25 mouse cellular contexts compared by ENCODE assay signal in the genomic region with DNA sequence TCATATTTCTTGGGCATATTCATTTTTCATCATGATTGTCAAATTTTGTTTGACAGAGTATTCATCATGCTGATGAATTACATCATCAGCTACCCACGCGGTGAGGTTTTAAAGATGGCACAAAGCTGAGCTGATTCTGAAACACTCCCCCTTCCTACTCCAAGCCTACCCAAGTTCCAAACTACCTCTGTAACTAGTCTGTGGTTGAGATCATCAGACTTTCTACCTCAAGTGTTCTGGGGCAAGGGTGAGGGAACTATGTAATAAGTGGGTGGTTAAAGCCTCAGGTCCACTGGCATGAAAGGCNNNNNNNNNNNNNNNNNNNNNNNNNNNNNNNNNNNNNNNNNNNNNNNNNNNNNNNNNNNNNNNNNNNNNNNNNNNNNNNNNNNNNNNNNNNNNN.
DNase-seq lines count a peak whose midpoint lies in the region; ATAC-seq and TF ChIP-seq lines count a peak whose summit lies in the region.
"Had no signal": no experiment of that assay in that cellular context is flagged by ENCODE, and none has a peak within 500 bp of the region (broad histone marks: within the 10 kb centered on the region; RNA-seq: fewer than 3 reads in every experiment).

No protein-coding gene starts in this region.

- no peaks in the 10 kb centered on the region for H3K36me3 ChIP-seq in liver, adult 2 months (ENCODE audit: control insufficient read depth, insufficient read depth, low read length)
- no peaks in the 10 kb centered on the region for H3K36me3 ChIP-seq in liver, embryonic 11.5 days (ENCODE audit: control insufficient read depth, insufficient read depth, low read length)
- H3K36me3 ChIP-seq: embryonic facial prominence, embryonic 13.5 days; embryonic facial prominence, embryonic 15.5 days; forebrain, embryonic 10.5 days; forebrain, embryonic 12.5 days had no signal

- H3K4me1 ChIP-seq in liver, adult 2 months (ENCODE audit: control insufficient read depth, insufficient read depth, low read length): no peaks in the 10 kb centered on the region
- H3K4me1 ChIP-seq in liver, embryonic 11.5 days (replicated peaks; ENCODE audit: control insufficient read depth, insufficient read depth, low read length): no peaks in the 10 kb centered on the region
- H3K4me1 ChIP-seq: embryonic facial prominence, embryonic 13.5 days; embryonic facial prominence, embryonic 15.5 days; forebrain, embryonic 10.5 days; forebrain, embryonic 12.5 days had no signal

- TF ChIP-seq POLR2A in liver, adult 2 months (IDR thresholded peaks at IDR 0.05; ENCODE audit: extremely low read depth, insufficient read depth, low read length): no peak

- H3K4me2 ChIP-seq in liver, embryonic 11.5 days: no peak overlapping the region
- H3K4me2 ChIP-seq: embryonic facial prominence, embryonic 13.5 days; embryonic facial prominence, embryonic 15.5 days; forebrain, embryonic 12.5 days had no signal

- H3K27me3 ChIP-seq in liver, adult 2 months (ENCODE audit: control insufficient read depth, insufficient read depth, low read length): no peaks in the 10 kb centered on the region
- H3K27me3 ChIP-seq in liver, embryonic 11.5 days (replicated peaks; ENCODE audit: control insufficient read depth, insufficient read depth, low read length): no peaks in the 10 kb centered on the region
- H3K27me3 ChIP-seq: embryonic facial prominence, embryonic 13.5 days; embryonic facial prominence, embryonic 15.5 days; forebrain, embryonic 12.5 days; Patski had no signal

- 96% methylated on average over 2 of the region's 2 CpGs for WGBS in liver, adult 2 months
- WGBS in liver, embryonic 11.5 days: 77% methylated on average over 2 of the region's 2 CpGs

- TF ChIP-seq CTCF in liver, adult 2 months (IDR thresholded peaks at IDR 0.05; ENCODE audit: low read depth, low read length): no peak

- H3K79me2 ChIP-seq in liver, adult 2 months (ENCODE audit: control insufficient read depth, insufficient read depth, low read length): no peaks in the 10 kb centered on the region

- no peak overlapping the region for H3K4me3 ChIP-seq in liver, adult 2 months (ENCODE audit: insufficient read depth, low read depth, low read length)
- no peak overlapping the region for H3K4me3 ChIP-seq in liver, embryonic 11.5 days (ENCODE audit: low read depth, low read length)
- H3K4me3 ChIP-seq: embryonic facial prominence, embryonic 13.5 days; embryonic facial prominence, embryonic 15.5 days; erythroblast, embryonic 14.5 days; forebrain, embryonic 10.5 days; forebrain, embryonic 12.5 days had no signal

- H3K9me3 ChIP-seq in liver, embryonic 11.5 days (ENCODE audit: control insufficient read depth, low read length): no peaks in the 10 kb centered on the region
- H3K9me3 ChIP-seq: embryonic facial prominence, embryonic 13.5 days; embryonic facial prominence, embryonic 15.5 days; forebrain, embryonic 10.5 days; forebrain, embryonic 12.5 days had no signal

- no peak overlapping the region for H3K9ac ChIP-seq in liver, adult 2 months (ENCODE audit: low read depth, low read length)
- no peak overlapping the region for H3K9ac ChIP-seq in liver, embryonic 11.5 days (ENCODE audit: low read depth, low read length)
- H3K9ac ChIP-seq: embryonic facial prominence, embryonic 13.5 days; embryonic facial prominence, embryonic 15.5 days; forebrain, embryonic 12.5 days had no signal

- ATAC-seq in liver, embryonic 11.5 days (replicated peaks; ENCODE audit: low FRiP score): no peak
- ATAC-seq: activated CD4-positive, CD25-positive, alpha-beta regulatory T cell, adult 4 months; forebrain, embryonic 14.5 days; forebrain, embryonic 16.5 days; Patski had no signal

- no peak overlapping the region for H3K27ac ChIP-seq in liver, adult 2 months (replicated peaks; ENCODE audit: insufficient read depth, low read depth, low read length)
- no peak overlapping the region for H3K27ac ChIP-seq in liver, embryonic 11.5 days (ENCODE audit: low read depth, low read length)
- H3K27ac ChIP-seq: embryonic facial prominence, embryonic 13.5 days; embryonic facial prominence, embryonic 15.5 days; forebrain, embryonic 10.5 days; forebrain, embryonic 12.5 days had no signal

- peak; percentile 36 for DNase-seq in liver, adult 2 months (ENCODE audit: extremely low read depth, low read depth, low spot score)
- no peak for DNase-seq in liver, embryonic 11.5 days (ENCODE audit: low spot score)
- peak; percentile 23 for DNase-seq in adipocyte (ENCODE audit: low spot score)
- DNase-seq in fat pad, adult 2 months (ENCODE audit: extremely low read depth, low read depth, low spot score): peak; percentile 71
- DNase-seq in gonadal fat pad, adult 2 months (ENCODE audit: low read depth): peak; percentile 88
- DNase-seq in kidney, postnatal 36 days: no peak
- no peak for DNase-seq in right cerebral cortex, adult 2 months (ENCODE audit: low spot score in 2 of 2)
- DNase-seq in cerebellum, adult 9-10 months: no peak
- DNase-seq: adrenal gland, adult 2 months; adrenal gland, postnatal 10 days; adrenal gland, postnatal 25 days; cerebellum, adult 11-12 months; cerebellum, adult 8-10 months; cerebellum, postnatal 10 days; cerebellum, postnatal 36 days; embryo, embryonic 11 days had no signal

Comparison
In these comparisons a context has a peak if more than half of its experiments do, and no peak if none do; other contexts are left out.
1. DNase-seq: peak in liver, adult 2 months (single experiment), adipocyte (single experiment), fat pad, adult 2 months (single experiment) and gonadal fat pad, adult 2 months (single experiment); none in liver, embryonic 11.5 days (single experiment), kidney, postnatal 36 days (0 of 2), right cerebral cortex, adult 2 months (0 of 2) and cerebellum, adult 9-10 months (single experiment).